Mouse (Mus musculus): Measurements from ENCODE around the gene Accsl.

- TF ChIP-seq CTCF (IDR thresholded peaks at IDR 0.05; ENCODE audit: insufficient read depth, low read length): no peak
- TF ChIP-seq POLR2A (IDR thresholded peaks at IDR 0.05; ENCODE audit: borderline replicate concordance, extremely low read depth, low read depth, low read length): no peak
These were observed 22.8 kb upstream of the Accsl start for GRCm38 (mm10) chr2:93891611-93892280.
